Mouse (Mus musculus) forebrain, postnatal 0 days (tissue): ENCODE data around the gene Skp1a. TPM values are rescaled to one million over a fixed set of nuclear protein-coding genes. Genes with fewer than 3 reads are reported as not detected.

Source experiments
- ATAC-seq: fragments of 200-750 bp; cut with Nextera tagmentation; 2 replicates; pipeline ENCODE4 v1.8.0; 2017; ENCODE audit warnings: mild to moderate bottlenecking, moderate library complexity
- DNase-seq: peaks from one replicate; pipeline ENCODE4 v3.0.0-alpha.2; 2015
- H3K27ac ChIP-seq: fragments of 300-500 bp; sonication (generic); 2 replicates; pipeline ENCODE4 v1.5.1; 2014; ENCODE audit warnings: low read depth, mild to moderate bottlenecking, antibody characterized with exemption, low read length, moderate library complexity, mixed read lengths
- H3K27me3 ChIP-seq: fragments of 300-500 bp; sonication (generic); 2 replicates; pipeline ENCODE4 v1.6.1; 2014; ENCODE audit warnings: mild to moderate bottlenecking, low read length, mixed read lengths; ENCODE audit not compliant: insufficient read depth
- H3K36me3 ChIP-seq: fragments of 300-500 bp; sonication (generic); 2 replicates; pipeline ENCODE4 v1.6.1; 2014; ENCODE audit warnings: mild to moderate bottlenecking, moderate library complexity; ENCODE audit not compliant: insufficient read depth
- H3K4me1 ChIP-seq: fragments of 300-500 bp; sonication (generic); 2 replicates; pipeline ENCODE4 v1.6.1; 2014; ENCODE audit warnings: antibody characterized with exemption; ENCODE audit not compliant: insufficient read depth
- H3K4me2 ChIP-seq: fragments of 300-500 bp; sonication (generic); 2 replicates; pipeline ENCODE4 v1.6.1; 2014; ENCODE audit warnings: low read depth, mild to moderate bottlenecking, moderate library complexity
- H3K4me3 ChIP-seq: fragments of 300-500 bp; sonication (generic); 2 replicates; pipeline ENCODE4 v1.5.1; 2014; ENCODE audit warnings: low read depth, low read length, mixed read lengths
- H3K9ac ChIP-seq: fragments of 300-500 bp; sonication (generic); 2 replicates; pipeline ENCODE4 v1.6.1; 2014; ENCODE audit warnings: mild to moderate bottlenecking
- H3K9me3 ChIP-seq: fragments of 300-500 bp; sonication (generic); 2 replicates; pipeline ENCODE4 v1.6.1; 2016; ENCODE audit warnings: low read length
- CTCF ChIP-seq: sonication (generic); IDR thresholded peaks from 2 replicates; pipeline ENCODE4 v1.5.1; 2016; ENCODE audit warnings: antibody characterized with exemption, control low read depth, low read depth
- WGBS: fragments of 180-500 bp; shearing (Covaris S2); extraction: QIAGEN DNeasy Blood & Tissue Kit; methylation state at CpG from one replicate; pipeline ENCODE4 v1.1.7; 2014; 5-methylcytosine and 5-hydroxymethylcytosine counted together
- polyA plus RNA-seq: library from polyadenylated mRNA; unstranded; fragments of >200 nt; fragmentation: Nextera tagmentation; extraction: Ambion mirVana; gene quantifications from 2 replicates; pipeline ENCODE4 v1.2.1, GENCODE M21; 2015
- total RNA-seq: library from RNA; depleted of rRNA; stranded (reverse); fragments of >200 nt; gene quantifications from 2 replicates; pipeline ENCODE4 v1.2.3, GENCODE M21; 2014

Skp1a gene
- total and polyA plus RNA-seq, 2 experiments from 2014 or later = 767 to 1,355 TPM

DNA sequence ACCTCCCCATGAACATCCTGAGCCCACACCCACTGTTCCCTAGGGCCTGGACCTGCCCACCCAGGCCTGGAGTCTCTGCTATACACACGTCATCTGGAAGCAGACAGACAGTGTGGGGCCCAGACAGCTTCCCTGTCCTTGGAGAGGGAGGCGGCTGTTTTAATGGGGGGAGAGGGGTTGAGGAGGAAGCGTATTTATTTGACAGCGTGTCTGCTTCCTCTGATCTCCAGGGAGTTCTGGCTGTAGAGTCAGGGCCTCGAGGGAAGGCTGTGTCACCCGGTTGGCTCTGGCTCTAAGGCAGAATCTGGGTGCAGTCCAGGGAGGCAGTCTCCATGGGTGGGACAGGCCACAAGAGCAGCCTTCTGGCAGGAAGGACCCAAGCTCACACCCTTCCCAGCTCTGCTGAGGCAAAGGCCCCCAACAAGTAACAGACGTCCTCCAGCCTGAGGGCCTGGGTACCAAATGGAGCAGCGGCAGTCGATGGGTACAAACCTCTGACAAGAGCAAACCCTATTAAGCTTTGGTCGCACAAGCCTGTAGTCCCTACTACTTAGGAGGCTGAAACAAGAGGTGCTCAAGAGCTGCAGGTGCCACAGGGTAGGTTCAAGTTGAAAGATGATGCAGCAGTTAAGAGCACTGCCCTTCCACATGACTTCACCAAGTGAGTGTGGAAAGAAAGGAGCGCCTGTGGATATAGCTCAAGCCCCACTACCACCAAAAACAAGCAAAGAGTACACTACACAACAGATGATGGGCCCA, 41.6 kb downstream of the Skp1a start:
- ATAC-seq = no peak
- no peaks in the 10 kb centered on the region for H3K9me3 ChIP-seq
- no peak for TF ChIP-seq CTCF
- H3K4me3 ChIP-seq = no peak overlapping the region
- no peak overlapping the region for H3K9ac ChIP-seq
- WGBS = 76% methylated on average over 11 of the region's 11 CpGs
- no peaks in the 10 kb centered on the region for H3K36me3 ChIP-seq
- H3K27me3 ChIP-seq = no peaks in the 10 kb centered on the region
- no peak overlapping the region for H3K4me2 ChIP-seq
- no peaks in the 10 kb centered on the region for H3K4me1 ChIP-seq
- H3K27ac ChIP-seq = no peak overlapping the region
- DNase-seq = no peak

DNA sequence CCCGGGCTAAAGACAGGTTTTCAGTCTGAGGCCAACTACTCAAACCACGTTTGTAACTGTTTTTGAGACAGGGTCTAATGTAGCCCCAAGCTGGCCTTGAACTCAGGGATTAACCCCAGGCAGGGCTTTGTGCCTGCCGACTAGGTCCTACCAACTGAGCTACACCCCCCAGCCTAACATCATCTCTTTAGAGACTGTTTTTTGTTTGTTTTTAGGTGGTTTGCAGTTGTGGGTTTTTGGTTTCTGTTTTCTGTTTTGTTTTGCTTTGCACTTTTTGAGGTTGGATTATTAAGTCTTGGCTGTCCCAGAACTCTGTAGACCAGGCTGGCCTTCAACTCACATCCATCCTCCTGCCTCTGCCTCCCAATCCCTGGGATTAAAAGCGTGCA, 42.1 kb downstream of the Skp1a start:
- Histone ChIP-seq H3K9me3 (no peaks in the 10 kb centered on the region), H3K4me1 (no peaks in the 10 kb centered on the region), H3K36me3 (no peaks in the 10 kb centered on the region), H3K4me2 (no peak overlapping the region), H3K27ac (no peak overlapping the region), H3K4me3 (no peak overlapping the region), H3K9ac (no peak overlapping the region), H3K27me3 (no peaks in the 10 kb centered on the region)
- DNase-seq = no peak
- no peak for TF ChIP-seq CTCF
- 76% methylated on average over 4 of the region's 4 CpGs for WGBS
- no peak for ATAC-seq

GRCm38 (mm10) chr11:52274456-52275112, 42.8 kb downstream of the Skp1a start:
- H3K27ac ChIP-seq = no peak overlapping the region
- H3K4me2 ChIP-seq = no peak overlapping the region
- no peaks in the 10 kb centered on the region for H3K36me3 ChIP-seq
- no peak overlapping the region for H3K4me3 ChIP-seq
- DNase-seq (no peak), ATAC-seq (no peak)
- H3K4me1 ChIP-seq = no peaks in the 10 kb centered on the region
- 89% methylated on average over 20 of the region's 20 CpGs for WGBS
- TF ChIP-seq CTCF = no peak
- H3K27me3 ChIP-seq = no peaks in the 10 kb centered on the region
- H3K9me3 ChIP-seq = no peaks in the 10 kb centered on the region
- no peak overlapping the region for H3K9ac ChIP-seq

DNA sequence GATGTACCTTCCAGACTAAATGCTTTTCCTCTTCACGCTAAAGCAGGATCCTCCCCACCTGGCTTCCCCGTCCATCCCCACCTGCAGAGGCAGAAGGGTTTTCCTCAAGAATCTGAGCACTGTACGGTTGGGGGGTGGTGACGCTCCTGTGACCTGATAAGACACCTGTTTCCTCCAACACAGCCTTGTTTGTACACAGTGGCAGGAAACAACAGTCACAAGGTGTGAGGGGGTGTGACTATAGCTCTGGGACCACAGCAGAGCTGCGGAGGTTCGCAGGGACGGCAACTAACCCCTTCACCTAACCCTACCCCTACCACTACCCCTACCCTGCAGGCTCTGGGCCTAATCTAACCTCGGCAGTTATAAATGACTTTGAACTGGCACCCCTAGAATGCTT, 43.6 kb downstream of the Skp1a start:
- no peak overlapping the region for H3K4me3 ChIP-seq
- H3K36me3 ChIP-seq = no peaks in the 10 kb centered on the region
- ATAC-seq (no peak), DNase-seq (no peak)
- no peaks in the 10 kb centered on the region for H3K27me3 ChIP-seq
- no peak overlapping the region for H3K27ac ChIP-seq
- H3K4me2 ChIP-seq = no peak overlapping the region
- 87% methylated on average over 8 of the region's 8 CpGs for WGBS
- H3K9ac ChIP-seq = no peak overlapping the region
- no peak for TF ChIP-seq CTCF
- H3K9me3 ChIP-seq = no peaks in the 10 kb centered on the region
- H3K4me1 ChIP-seq = no peaks in the 10 kb centered on the region

- H3K9ac ChIP-seq = no peak overlapping the region
- H3K4me1 ChIP-seq = no peaks in the 10 kb centered on the region
- H3K4me2 ChIP-seq = no peak overlapping the region
- H3K36me3 ChIP-seq = no peaks in the 10 kb centered on the region
- no peak overlapping the region for H3K27ac ChIP-seq
- no peak for TF ChIP-seq CTCF
- no peak overlapping the region for H3K4me3 ChIP-seq
- 79% methylated on average over 9 of the region's 9 CpGs for WGBS
- ATAC-seq (no peak), DNase-seq (no peak)
- H3K9me3 ChIP-seq = no peaks in the 10 kb centered on the region
- H3K27me3 ChIP-seq = no peaks in the 10 kb centered on the region
Measured at GRCm38 (mm10) chr11:52275774-52276555, 44.2 kb downstream of the Skp1a start.

DNA sequence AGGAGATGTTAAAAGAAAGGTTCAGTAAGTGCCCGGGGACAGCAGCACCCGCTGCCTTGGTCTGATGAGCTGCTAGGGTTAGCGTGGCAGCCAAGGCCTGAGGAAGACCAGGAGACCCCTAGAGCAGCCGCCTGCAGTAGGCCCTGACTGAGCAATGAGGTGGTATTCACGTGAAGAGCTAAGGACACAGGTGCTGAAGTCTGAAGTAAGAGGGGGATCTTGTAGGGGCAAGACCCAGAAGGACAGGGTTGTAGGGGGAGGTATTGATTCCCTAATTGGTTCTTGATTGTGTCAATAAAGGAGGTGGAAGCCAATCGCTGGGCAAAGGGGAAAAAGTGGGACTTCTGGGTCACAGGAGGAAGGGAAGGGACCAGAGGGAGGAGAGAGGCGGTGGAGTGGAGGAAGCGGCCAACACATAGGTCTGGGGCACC, 45.2 kb downstream of the Skp1a start:
- 91% methylated on average over 8 of the region's 8 CpGs for WGBS
- H3K27me3 ChIP-seq = no peaks in the 10 kb centered on the region
- no peak overlapping the region for H3K4me3 ChIP-seq
- no peak for DNase-seq
- no peak overlapping the region for H3K9ac ChIP-seq
- ATAC-seq = no peak
- H3K36me3 ChIP-seq = no peaks in the 10 kb centered on the region
- no peak overlapping the region for H3K27ac ChIP-seq
- H3K9me3 ChIP-seq = no peaks in the 10 kb centered on the region
- H3K4me1 ChIP-seq = no peaks in the 10 kb centered on the region
- TF ChIP-seq CTCF = no peak
- no peak overlapping the region for H3K4me2 ChIP-seq
